Mouse (Mus musculus) cortical plate, adult 2 months (tissue): ENCODE measurements at regions not wholly inside any gene's neighbourhood (a gene's known extent, or its start where the extent isn't known, plus 50 kb on each side); places are given as distances from the start of the nearest gene placed in this dataset.

Experiments used
- H3K27ac ChIP-seq: fragments of 200-500 bp; 2 replicates; pipeline ENCODE4 v1.5.1; 2012; ENCODE audit warnings: low read length, control low read depth, inconsistent platforms; ENCODE audit not compliant: insufficient read depth
- H3K4me1 ChIP-seq: fragments of 200-500 bp; 2 replicates; pipeline ENCODE4 v1.6.1; 2011; ENCODE audit warnings: low read length; ENCODE audit not compliant: control insufficient read depth, insufficient read depth
- H3K4me3 ChIP-seq: fragments of 200-500 bp; 2 replicates; pipeline ENCODE4 v1.5.1; 2011; ENCODE audit warnings: mild to moderate bottlenecking, low read length, control low read depth; ENCODE audit not compliant: insufficient read depth
- CTCF ChIP-seq: fragments of 200-500 bp; IDR thresholded peaks from 2 replicates; pipeline ENCODE4 v1.5.1; 2011; ENCODE audit warnings: mild to moderate bottlenecking, control low read depth, low read length; ENCODE audit not compliant: insufficient read depth; ENCODE audit errors: extremely low read depth
- POLR2A ChIP-seq: fragments of 200-500 bp; IDR thresholded peaks from 2 replicates; pipeline ENCODE4 v1.6.1; 2011; ENCODE audit warnings: mild to moderate bottlenecking, low read length, control low read depth; ENCODE audit not compliant: insufficient read depth; ENCODE audit errors: extremely low read depth

DNA sequence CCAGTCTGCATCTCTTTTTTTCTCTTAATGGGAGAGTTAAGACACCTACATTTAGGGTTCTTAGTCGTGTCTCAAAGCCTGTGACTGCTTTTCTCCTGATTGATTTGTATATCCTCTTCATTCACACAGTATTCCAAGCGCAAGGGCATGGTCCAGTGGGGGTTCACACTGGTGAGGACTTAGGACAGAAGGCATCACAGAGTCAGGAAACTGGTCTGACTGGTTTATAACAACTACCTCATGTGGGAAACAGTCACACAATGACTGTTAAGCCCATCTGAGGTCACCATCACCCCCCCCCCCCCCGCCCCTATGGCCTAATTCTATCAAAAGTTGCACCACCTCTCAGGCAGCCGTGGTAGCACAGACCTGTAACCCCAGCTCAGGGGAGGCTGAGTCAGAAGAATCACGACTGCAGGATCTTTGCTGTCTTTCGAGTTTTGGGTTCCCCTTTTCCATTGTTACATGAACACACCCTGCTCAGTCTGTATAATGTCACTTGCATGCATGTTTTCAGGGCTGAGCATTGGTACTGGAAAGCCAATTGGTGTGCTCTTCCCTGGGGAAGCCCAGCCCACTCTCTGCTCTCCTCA is 155.2 kb downstream of the Zfp706 start:
- no peaks in the 10 kb centered on the region; the same call in 1 of the 2 replicates for H3K4me1 ChIP-seq
- no peak overlapping the region for H3K27ac ChIP-seq
- no peak for TF ChIP-seq CTCF
- no peak for TF ChIP-seq POLR2A
- H3K4me3 ChIP-seq, result no peak overlapping the region

DNA sequence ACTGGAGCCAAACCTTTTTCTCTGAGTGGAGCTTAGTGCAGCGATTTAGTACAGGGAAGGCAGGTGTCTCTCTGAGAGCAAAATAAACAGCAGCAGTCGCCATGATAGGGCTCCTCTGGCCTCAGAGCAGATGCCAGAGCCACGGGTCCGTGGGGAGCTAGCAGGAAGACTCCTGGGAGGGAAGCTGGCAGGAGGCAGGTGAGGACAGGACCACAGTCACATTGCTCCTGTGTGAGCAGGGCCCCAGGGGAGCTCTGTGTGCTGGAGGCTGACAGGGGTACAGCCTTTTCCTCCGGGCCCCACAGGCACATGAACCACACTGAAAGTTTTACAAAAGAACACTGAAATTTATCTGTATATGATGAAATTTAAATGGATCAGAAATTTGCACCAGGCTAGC is 159.3 kb downstream of the Zfp706 start:
- TF ChIP-seq POLR2A (no peak), CTCF (no peak)
- Histone ChIP-seq H3K27ac (no peak overlapping the region), H3K4me3 (no peak overlapping the region), H3K4me1 (no peaks in the 10 kb centered on the region)

DNA sequence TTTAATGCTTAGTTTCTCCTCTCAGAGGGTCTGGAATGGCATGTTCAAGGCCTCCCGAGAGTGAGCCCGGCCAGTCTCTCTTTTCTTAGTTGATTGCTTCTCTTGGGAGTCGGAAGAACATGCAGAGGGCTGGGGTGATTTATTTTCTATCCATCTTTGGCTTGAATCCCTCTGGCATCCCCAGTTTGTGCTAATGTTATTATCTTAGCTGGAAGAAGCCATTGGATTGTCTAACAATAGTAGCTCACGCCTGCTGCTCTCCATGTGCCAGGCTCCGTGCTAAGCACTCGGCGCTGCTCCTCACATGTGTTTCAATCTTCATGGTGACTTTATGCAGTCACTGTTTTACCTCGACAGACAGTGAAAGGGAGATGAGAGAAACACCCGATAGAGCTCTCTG is 160.8 kb downstream of the Zfp706 start:
- Histone ChIP-seq H3K4me1 (no peaks in the 10 kb centered on the region), H3K27ac (no peak overlapping the region), H3K4me3 (no peak overlapping the region)
- TF ChIP-seq CTCF (no peak), POLR2A (no peak)
